Mouse (Mus musculus) ES-Bruce4 (cell line): ENCODE data around the gene Smco4.

ENCODE experiments used
- CTCF ChIP-seq: IDR thresholded peaks from one replicate; pipeline ENCODE4 v1.8.1; 2011; ENCODE audit warnings: low read depth, low read length
- EP300 ChIP-seq: IDR thresholded peaks from 2 replicates; pipeline ENCODE4 v1.6.1; 2011; ENCODE audit warnings: low read depth, low read length; ENCODE audit not compliant: insufficient read depth
- POLR2A ChIP-seq: IDR thresholded peaks from one replicate; pipeline ENCODE4 v1.8.1; 2011; ENCODE audit warnings: low read length; ENCODE audit not compliant: insufficient read depth

- no peak for TF ChIP-seq CTCF
- TF ChIP-seq POLR2A, result no peak
- no peak for TF ChIP-seq EP300
Observed at GRCm38 (mm10) chr9:15503307-15503706, 10.1 kb downstream of the Smco4 start.
